Mouse (Mus musculus) lung, adult 2 months (tissue): ENCODE results near the gene Shld2.

Source experiments
- CTCF ChIP-seq: fragments of 200-500 bp; IDR thresholded peaks from 2 replicates; pipeline ENCODE4 v1.5.1; 2011; ENCODE audit warnings: mild to moderate bottlenecking, low read length, control low read depth; ENCODE audit not compliant: insufficient read depth
- POLR2A ChIP-seq: fragments of 200-500 bp; IDR thresholded peaks from 2 replicates; pipeline ENCODE4 v1.6.1; 2011; ENCODE audit warnings: low read depth, mild to moderate bottlenecking, control low read depth, low read length, borderline replicate concordance; ENCODE audit errors: extremely low read depth

- no peak for TF ChIP-seq POLR2A
- TF ChIP-seq CTCF = no peak
Observed at GRCm38 (mm10) chr14:34311691-34312090, 1.4 kb upstream of the Shld2 start.
